Mouse (Mus musculus) liver, postnatal 0 days (tissue): ENCODE measurements around the gene Msl3.

Experiments used
- CTCF ChIP-seq: sonication (generic); IDR thresholded peaks from 2 replicates; pipeline ENCODE4 v1.5.1; 2016; ENCODE audit warnings: antibody characterized with exemption, low read depth
- EP300 ChIP-seq: IDR thresholded peaks from 2 replicates; pipeline ENCODE4 v1.6.1; 2016; ENCODE audit warnings: antibody characterized with exemption, low read depth, mild to moderate bottlenecking

GRCm38 (mm10) chrX:168663982-168664689 lies 9.6 kb downstream of the Msl3 start:
- TF ChIP-seq CTCF (no peak), EP300 (no peak)
